Mouse (Mus musculus) neutrophil, adult 83 days (primary cell): ENCODE measurements around the gene Prl7c1. TPM values are rescaled to one million over a fixed set of nuclear protein-coding genes. Genes with fewer than 3 reads are reported as not detected.

Source experiments
- total RNA-seq, 2 experiments: library from RNA; stranded (reverse); gene quantifications; one replicate each; pipeline ENCODE4 v1.2.4; 2023

Gene Prl7c1
- not detected for total RNA-seq

GRCm38 (mm10) chr13:27780704-27781103 is at the start of gene Prl7c1:
Gene Prl7c1, minus strand, starts transcription at chr13:27780804.

GRCm38 (mm10) chr13:27801354-27801753 is 20.8 kb upstream of the Prl7c1 start, which contains the start of gene Prl2a1:
Gene Prl2a1, plus strand, starts transcription at chr13:27801654.

Other genes starting within 250 kb of the Prl7c1 start
- gene Prl8a9, start 216.2 kb downstream of the Prl7c1 start, total RNA-seq = not detected
- gene Prl8a1, start 198.6 kb downstream of the Prl7c1 start, total RNA-seq = not detected
- gene Prl7b1, start 170.2 kb downstream of the Prl7c1 start, total RNA-seq = not detected
- gene Prl7a1, start 138.3 kb downstream of the Prl7c1 start, total RNA-seq = not detected
- gene Prl7a2, start 112.8 kb downstream of the Prl7c1 start, total RNA-seq = not detected
- gene Prl7d1, start 64.1 kb downstream of the Prl7c1 start, total RNA-seq = not detected
- not detected for gene Prl2a1, start 20.9 kb upstream of the Prl7c1 start, total RNA-seq
- not detected for gene Prl2c1, start 68.5 kb upstream of the Prl7c1 start, total RNA-seq
- not detected for gene Prl4a1, start 235.4 kb upstream of the Prl7c1 start, total RNA-seq